Mouse (Mus musculus) brain, embryonic 18.5 days (tissue): ENCODE results near the gene Pnmal2.

Experiments used
- DNase-seq: peaks from one replicate; pipeline ENCODE4 v3.0.0-alpha.2; 2012; ENCODE audit warnings: low read depth, low spot score

Pnmal2 gene

GRCm38 (mm10) chr7:16917447-16917846 lies 27.0 kb upstream of the Pnmal2 start:
- DNase-seq = no peak

GRCm38 (mm10) chr7:16918014-16918413 lies 26.5 kb upstream of the Pnmal2 start:
- no peak for DNase-seq

- no peak for DNase-seq
Measured at GRCm38 (mm10) chr7:16918670-16919069, 25.8 kb upstream of the Pnmal2 start.

- no peak for DNase-seq
Measured at GRCm38 (mm10) chr7:16919395-16920149, 24.9 kb upstream of the Pnmal2 start.

- no peak for DNase-seq
Measured at GRCm38 (mm10) chr7:16920150-16920579, 24.3 kb upstream of the Pnmal2 start.

- DNase-seq = no peak
Measured at GRCm38 (mm10) chr7:16920818-16921791, 23.4 kb upstream of the Pnmal2 start.

- no peak for DNase-seq
Measured at GRCm38 (mm10) chr7:16921881-16922335, 22.6 kb upstream of the Pnmal2 start.

- no peak for DNase-seq
Measured at GRCm38 (mm10) chr7:16922360-16922973, 22.0 kb upstream of the Pnmal2 start.

GRCm38 (mm10) chr7:16923283-16924036 lies 21.0 kb upstream of the Pnmal2 start:
- no peak for DNase-seq

- peak; percentile 99 for DNase-seq
Measured at GRCm38 (mm10) chr7:16924037-16924834, 20.2 kb upstream of the Pnmal2 start, which contains the start of gene Calm3. Gene Calm3 (minus strand): TSS chr7:16924114.

- DNase-seq = no peak
Measured at GRCm38 (mm10) chr7:16928341-16928740, 16.1 kb upstream of the Pnmal2 start.

GRCm38 (mm10) chr7:16930850-16931249 lies 13.6 kb upstream of the Pnmal2 start:
- no peak for DNase-seq

GRCm38 (mm10) chr7:16931968-16932627 lies 12.4 kb upstream of the Pnmal2 start:
- no peak for DNase-seq

GRCm38 (mm10) chr7:16932704-16933577 lies 11.5 kb upstream of the Pnmal2 start:
- DNase-seq = no peak

GRCm38 (mm10) chr7:16937312-16937711 lies 7.2 kb upstream of the Pnmal2 start:
- no peak for DNase-seq

- no peak for DNase-seq
Measured at GRCm38 (mm10) chr7:16938117-16938791, 6.2 kb upstream of the Pnmal2 start.

- no peak for DNase-seq
Measured at GRCm38 (mm10) chr7:16940292-16940691, 4.2 kb upstream of the Pnmal2 start.

GRCm38 (mm10) chr7:16942861-16943260 lies 1.6 kb upstream of the Pnmal2 start:
- DNase-seq = no peak
